Mouse (Mus musculus) neural tube, embryonic 12.5 days (tissue): Measurements from ENCODE around the gene Dapk3. TPM values are rescaled to one million over a fixed set of nuclear protein-coding genes. Genes with fewer than 3 reads are reported as not detected.

Source experiments
- ATAC-seq: fragments of 200-750 bp; cut with Nextera tagmentation; 2 replicates; pipeline ENCODE4 v1.8.0; 2017; ENCODE audit warnings: low read depth, mild to moderate bottlenecking, moderate TSS enrichment, moderate library complexity; ENCODE audit not compliant: low FRiP score
- H3K27ac ChIP-seq: fragments of 300-500 bp; sonication (generic); 2 replicates; pipeline ENCODE4 v1.5.1; 2016
- H3K27me3 ChIP-seq: fragments of 300-500 bp; sonication (generic); replicated peaks from 2 replicates; pipeline ENCODE4 v1.6.1; 2016; ENCODE audit warnings: mild to moderate bottlenecking
- H3K36me3 ChIP-seq: fragments of 300-500 bp; sonication (generic); 2 replicates; pipeline ENCODE4 v1.6.1; 2016; ENCODE audit warnings: mild to moderate bottlenecking
- H3K4me1 ChIP-seq: fragments of 300-500 bp; sonication (generic); 2 replicates; pipeline ENCODE4 v1.6.1; 2016
- H3K4me2 ChIP-seq: fragments of 300-500 bp; sonication (generic); replicated peaks from 2 replicates; pipeline ENCODE4 v1.6.1; 2016; ENCODE audit warnings: mild to moderate bottlenecking
- H3K4me3 ChIP-seq: fragments of 300-500 bp; sonication (generic); 2 replicates; pipeline ENCODE4 v1.5.1; 2016
- H3K9ac ChIP-seq: fragments of 300-500 bp; sonication (generic); 2 replicates; pipeline ENCODE4 v1.6.1; 2016; ENCODE audit warnings: mild to moderate bottlenecking
- H3K9me3 ChIP-seq: fragments of 300-500 bp; sonication (generic); 2 replicates; pipeline ENCODE4 v1.6.1; 2016; ENCODE audit warnings: mild to moderate bottlenecking
- WGBS: fragments of 180-500 bp; shearing (Covaris S2); methylation state at CpG from one replicate; pipeline ENCODE4 v1.1.7; 2016; 5-methylcytosine and 5-hydroxymethylcytosine counted together
- polyA plus RNA-seq: library from polyadenylated mRNA; unstranded; fragments of >200 nt; fragmentation: Nextera tagmentation; extraction: Ambion mirVana; gene quantifications from 2 replicates; pipeline ENCODE4 v1.2.1, GENCODE M21; 2016

Gene Dapk3
- polyA plus RNA-seq, 1 experiment from 2014 or later, result 87.7 TPM

- H3K4me3 ChIP-seq, result no peak overlapping the region
- 0 out of 2 replicates have a peak, but pooled peaks cover 3% of the 10 kb centered on the region for H3K36me3 ChIP-seq
- WGBS, result 20% methylated on average over 13 of the region's 13 CpGs
- H3K27me3 ChIP-seq, result peaks cover 53% of the 10 kb centered on the region
- no peak overlapping the region for H3K9ac ChIP-seq
- H3K4me2 ChIP-seq, result no peak overlapping the region
- peaks cover 7% of the 10 kb centered on the region; the same call in 1 of the 2 replicates for H3K4me1 ChIP-seq
- ATAC-seq, result no peak
- H3K9me3 ChIP-seq, result no peaks in the 10 kb centered on the region
- no peak overlapping the region for H3K27ac ChIP-seq
Observed at GRCm38 (mm10) chr10:81240876-81241275, 58.1 kb downstream of the Dapk3 start.

DNA sequence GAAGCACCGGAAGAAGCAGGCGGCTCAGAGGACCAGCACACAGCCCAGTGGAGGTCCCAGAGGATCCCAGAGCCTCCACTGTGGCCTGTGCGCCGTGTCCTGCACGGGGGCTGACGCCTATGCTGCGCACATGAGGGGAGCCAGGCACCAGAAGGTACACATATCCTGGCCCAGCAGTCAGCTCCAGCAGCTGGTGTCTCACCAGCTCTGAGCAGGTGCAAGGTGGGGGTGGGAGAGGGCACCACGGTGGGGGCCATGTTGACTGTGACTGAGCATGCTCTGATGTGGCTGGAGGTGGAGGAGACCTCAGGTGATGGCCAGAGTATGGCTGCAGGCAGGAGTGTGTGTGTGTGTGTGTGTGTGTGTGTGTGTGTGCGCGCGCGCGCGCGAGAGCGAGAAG lies 59.2 kb downstream of the Dapk3 start:
- ATAC-seq, result no peak
- Histone ChIP-seq H3K27me3 (peaks cover 48% of the 10 kb centered on the region), H3K4me1 (peaks cover 7% of the 10 kb centered on the region; the same call in 1 of the 2 replicates), H3K36me3 (0 out of 2 replicates have a peak, but pooled peaks cover 3% of the 10 kb centered on the region), H3K4me3 (0 out of 2 replicates have a peak overlapping the region, but pooled peaks have one; percentile 3), H3K9ac (no peak overlapping the region), H3K4me2 (no peak overlapping the region), H3K9me3 (no peaks in the 10 kb centered on the region), H3K27ac (no peak overlapping the region)
- 90% methylated on average over 16 of the region's 16 CpGs for WGBS

Other genes with a start within 250 kb of the Dapk3 start
- gene Gng7, start 168.1 kb upstream of the Dapk3 start, polyA plus RNA-seq, result 11.2 and 14.0 TPM in 2 replicates
- gene Diras1, start 157.3 kb upstream of the Dapk3 start, polyA plus RNA-seq, result 16.6 and 16.8 TPM in 2 replicates
- gene Slc39a3, start 145.6 kb upstream of the Dapk3 start, polyA plus RNA-seq, result 33.9 and 40.2 TPM in 2 replicates
- 272 and 275 TPM in 2 replicates for gene Sgta, start 122.8 kb upstream of the Dapk3 start, polyA plus RNA-seq
- 60.2 and 63.3 TPM in 2 replicates for gene Thop1, start 113.0 kb upstream of the Dapk3 start, polyA plus RNA-seq
- gene Creb3l3, start 84.1 kb upstream of the Dapk3 start, polyA plus RNA-seq, result 0.08 and 0.51 TPM in 2 replicates
- gene Map2k2, start 77.1 kb upstream of the Dapk3 start, polyA plus RNA-seq, result 230 and 232 TPM in 2 replicates
- gene Zbtb7a, start 47.8 kb upstream of the Dapk3 start, polyA plus RNA-seq, result 15.6 and 17.5 TPM in 2 replicates
- 67.6 and 70.6 TPM in 2 replicates for gene Pias4, start 15.1 kb upstream of the Dapk3 start, polyA plus RNA-seq
- gene Eef2, start 6.4 kb upstream of the Dapk3 start, polyA plus RNA-seq, result 515 and 520 TPM in 2 replicates
- not detected in 2 replicates for gene 4930442H23Rik, start 844 bp downstream of the Dapk3 start, polyA plus RNA-seq
- gene Nmrk2, start 19.0 kb downstream of the Dapk3 start, polyA plus RNA-seq, result 0.14 TPM in 1 of 2 replicates, not detected in the other
- gene Atcay, start 47.8 kb downstream of the Dapk3 start, polyA plus RNA-seq, result 34.0 and 43.6 TPM in 2 replicates
- 16.0 and 18.2 TPM in 2 replicates for gene Zfr2, start 50.1 kb downstream of the Dapk3 start, polyA plus RNA-seq
- gene Matk, start 69.9 kb downstream of the Dapk3 start, polyA plus RNA-seq, result 5.1 and 6.2 TPM in 2 replicates
- gene Mrpl54, start 83.9 kb downstream of the Dapk3 start, polyA plus RNA-seq, result 157 and 176 TPM in 2 replicates
- gene Apba3, start 84.0 kb downstream of the Dapk3 start, polyA plus RNA-seq, result 35.9 and 36.4 TPM in 2 replicates
- 3.9 and 4.6 TPM in 2 replicates for gene Tjp3, start 108.6 kb downstream of the Dapk3 start, polyA plus RNA-seq
- gene Pip5k1c, start 110.0 kb downstream of the Dapk3 start, polyA plus RNA-seq, result 89.7 and 99.3 TPM in 2 replicates
- gene Cactin, start 138.1 kb downstream of the Dapk3 start, polyA plus RNA-seq, result 54.1 and 54.9 TPM in 2 replicates
- gene Tbxa2r, start 145.7 kb downstream of the Dapk3 start, polyA plus RNA-seq, result 3.8 and 4.7 TPM in 2 replicates
- gene Gipc3, start 160.3 kb downstream of the Dapk3 start, polyA plus RNA-seq, result not detected in 2 replicates
- 95.6 TPM in 2 replicates for gene Hmg20b, start 167.5 kb downstream of the Dapk3 start, polyA plus RNA-seq
- gene Mfsd12, start 174.5 kb downstream of the Dapk3 start, polyA plus RNA-seq, result 16.0 and 16.8 TPM in 2 replicates
- 0.80 and 1.1 TPM in 2 replicates for gene 4930404N11Rik, start 182.8 kb downstream of the Dapk3 start, polyA plus RNA-seq
- gene Fzr1, start 195.5 kb downstream of the Dapk3 start, polyA plus RNA-seq, result 136 and 138 TPM in 2 replicates
- 75.6 and 77.9 TPM in 2 replicates for gene Dohh, start 201.4 kb downstream of the Dapk3 start, polyA plus RNA-seq
- gene Gm48551, start 201.5 kb downstream of the Dapk3 start, polyA plus RNA-seq, result 5.0 and 5.3 TPM in 2 replicates
- 2.3 and 2.5 TPM in 2 replicates for gene Gm48552, start 206.0 kb downstream of the Dapk3 start, polyA plus RNA-seq
- gene Smim24, start 210.0 kb downstream of the Dapk3 start, polyA plus RNA-seq, result 2.1 and 2.7 TPM in 2 replicates